Mouse (Mus musculus): ENCODE measurements around the gene Selenoo. TPM values are rescaled to one million over a fixed set of nuclear protein-coding genes. Genes with fewer than 3 reads are reported as not detected.
A peak's percentile ranks its signal among the peaks of the same experiment; 100 is the strongest.

Selenoo gene
- total RNA-seq, 2 experiments from 2014 or later: 21.1 to 21.3 TPM

- no peak overlapping the region for H3K27ac ChIP-seq
- no peak for TF ChIP-seq CTCF (IDR thresholded peaks at IDR 0.05)
- no peak overlapping the region for H3K4me3 ChIP-seq
- DNase-seq (ENCODE audit: extremely low spot score in 1 of 2, low spot score in 2 of 2): no peak
- intact Hi-C loops (cut with DNase I): loop anchor here (5.0 kb wide), 1 partner anchor 236 kb away; no protein-coding TSS in a partner anchor
Measured at GRCm38 (mm10) chr15:89063001-89063400, 25.9 kb upstream of the Selenoo start.

- DNase-seq (ENCODE audit: extremely low spot score in 1 of 2, low spot score in 2 of 2): peak in 1 of 2 experiments; percentile 62
- Histone ChIP-seq H3K4me3 (no peak overlapping the region), H3K27ac (no peak overlapping the region)
- TF ChIP-seq CTCF (IDR thresholded peaks at IDR 0.05): no peak
- intact Hi-C loops (cut with DNase I): loop anchor here (5.0 kb wide), 1 partner anchor 236 kb away; no protein-coding TSS in a partner anchor
Measured at GRCm38 (mm10) chr15:89063536-89063935, 25.3 kb upstream of the Selenoo start.

- DNase-seq (ENCODE audit: extremely low spot score in 1 of 2, low spot score in 2 of 2): no peak
- intact Hi-C loops (cut with DNase I): loop anchor here (5.0 kb wide), 1 partner anchor 238 kb away; no protein-coding TSS in a partner anchor
- TF ChIP-seq CTCF (IDR thresholded peaks at IDR 0.05): no peak
- Histone ChIP-seq H3K27ac (no peak overlapping the region), H3K4me3 (no peak overlapping the region)
Measured at GRCm38 (mm10) chr15:89064891-89065290, 24.0 kb upstream of the Selenoo start.

DNA sequence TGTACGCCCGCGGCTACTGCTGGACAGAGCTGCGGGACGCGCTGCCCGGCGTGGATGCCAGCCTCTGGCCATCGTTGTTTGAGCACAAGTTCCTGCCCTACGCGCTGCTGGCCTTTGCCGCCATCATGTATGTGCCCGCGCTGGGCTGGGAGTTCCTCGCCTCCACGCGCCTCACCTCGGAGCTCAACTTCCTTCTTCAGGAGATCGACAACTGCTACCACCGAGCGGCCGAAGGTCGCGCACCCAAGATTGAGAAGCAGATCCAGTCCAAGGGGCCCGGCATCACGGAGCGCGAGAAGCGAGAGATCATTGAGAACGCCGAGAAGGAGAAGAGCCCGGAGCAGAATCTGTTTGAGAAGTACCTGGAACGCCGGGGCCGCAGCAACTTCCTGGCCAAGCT, 21.3 kb upstream of the Selenoo start:
- TF ChIP-seq CTCF (IDR thresholded peaks at IDR 0.05): no peak
- intact Hi-C loops (cut with DNase I): no loop called here
- H3K4me3 ChIP-seq: no peak overlapping the region
- no peak overlapping the region for H3K27ac ChIP-seq
- DNase-seq (ENCODE audit: extremely low spot score in 1 of 2, low spot score in 2 of 2): no peak

- no peak for TF ChIP-seq CTCF (IDR thresholded peaks at IDR 0.05)
- intact Hi-C loops (cut with DNase I): no loop called here
- DNase-seq (ENCODE audit: extremely low spot score in 1 of 2, low spot score in 2 of 2): no peak
- Histone ChIP-seq H3K27ac (no peak overlapping the region), H3K4me3 (no peak overlapping the region)
Measured at GRCm38 (mm10) chr15:89068226-89068625, 20.7 kb upstream of the Selenoo start.

DNA sequence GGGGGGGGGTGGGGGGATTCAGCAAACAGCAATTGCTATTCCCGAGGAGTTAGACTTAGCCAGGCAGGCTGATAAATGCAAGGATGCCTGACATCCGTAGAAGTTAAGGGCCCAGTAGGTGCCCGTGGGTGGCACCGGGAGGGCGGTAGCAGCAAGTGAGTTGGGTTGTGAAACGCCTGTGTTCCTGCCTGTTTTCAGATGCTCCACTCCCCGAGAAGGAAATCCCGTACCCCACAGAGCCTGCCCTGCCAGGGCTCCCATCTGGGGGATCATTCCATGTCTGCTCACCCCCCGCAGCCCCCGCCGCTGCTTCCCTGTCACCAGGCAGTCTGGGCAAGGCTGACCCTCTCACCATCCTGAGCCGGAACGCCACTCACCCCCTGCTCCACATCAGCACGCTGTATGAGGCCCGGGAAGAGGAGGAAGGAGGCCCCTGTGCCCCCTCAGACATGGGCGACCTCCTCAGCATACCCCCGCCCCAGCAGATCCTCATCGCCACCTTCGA, 19.5 kb upstream of the Selenoo start:
- TF ChIP-seq CTCF (IDR thresholded peaks at IDR 0.05): no peak
- Histone ChIP-seq H3K27ac (no peak overlapping the region), H3K4me3 (no peak overlapping the region)
- no peak for DNase-seq (ENCODE audit: extremely low spot score in 1 of 2, low spot score in 2 of 2)
- intact Hi-C loops (cut with DNase I): no loop called here

DNA sequence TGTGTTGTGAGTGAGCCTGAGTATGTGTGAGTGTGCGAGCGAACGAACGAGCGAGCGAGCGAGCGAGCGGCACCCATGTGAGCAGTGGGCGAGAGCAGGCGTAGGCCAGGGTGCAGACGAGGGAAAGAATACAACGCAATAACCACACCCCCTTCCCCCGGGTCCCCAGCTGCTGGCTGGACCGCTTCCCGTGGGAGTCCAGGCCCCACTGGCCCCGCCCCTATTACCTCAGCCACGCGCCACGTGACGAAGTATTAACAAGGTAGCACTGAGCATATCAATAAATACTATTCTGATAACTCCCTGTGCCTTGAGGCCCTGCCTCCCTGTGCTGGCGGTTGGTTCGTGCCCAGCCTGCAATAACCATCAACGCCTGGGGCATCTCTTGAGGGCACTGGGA, 18.3 kb upstream of the Selenoo start:
- intact Hi-C loops (cut with DNase I): loop anchor here (10.0 kb wide), 1 partner anchor 136 kb away; no protein-coding TSS in a partner anchor
- no peak for TF ChIP-seq CTCF (IDR thresholded peaks at IDR 0.05)
- H3K27ac ChIP-seq: no peak overlapping the region
- no peak for DNase-seq (ENCODE audit: extremely low spot score in 1 of 2, low spot score in 2 of 2)
- no peak overlapping the region for H3K4me3 ChIP-seq

- Histone ChIP-seq H3K27ac (no peak overlapping the region; the same call in 1 of the 2 replicates), H3K4me3 (no peak overlapping the region)
- no peak for TF ChIP-seq CTCF (IDR thresholded peaks at IDR 0.05)
- intact Hi-C loops (cut with DNase I): loop anchor here (10.0 kb wide), 1 partner anchor 139 kb away; no protein-coding TSS in a partner anchor
- DNase-seq (ENCODE audit: extremely low spot score in 1 of 2, low spot score in 2 of 2): no peak
Measured at GRCm38 (mm10) chr15:89073993-89074603, 14.8 kb upstream of the Selenoo start.

DNA sequence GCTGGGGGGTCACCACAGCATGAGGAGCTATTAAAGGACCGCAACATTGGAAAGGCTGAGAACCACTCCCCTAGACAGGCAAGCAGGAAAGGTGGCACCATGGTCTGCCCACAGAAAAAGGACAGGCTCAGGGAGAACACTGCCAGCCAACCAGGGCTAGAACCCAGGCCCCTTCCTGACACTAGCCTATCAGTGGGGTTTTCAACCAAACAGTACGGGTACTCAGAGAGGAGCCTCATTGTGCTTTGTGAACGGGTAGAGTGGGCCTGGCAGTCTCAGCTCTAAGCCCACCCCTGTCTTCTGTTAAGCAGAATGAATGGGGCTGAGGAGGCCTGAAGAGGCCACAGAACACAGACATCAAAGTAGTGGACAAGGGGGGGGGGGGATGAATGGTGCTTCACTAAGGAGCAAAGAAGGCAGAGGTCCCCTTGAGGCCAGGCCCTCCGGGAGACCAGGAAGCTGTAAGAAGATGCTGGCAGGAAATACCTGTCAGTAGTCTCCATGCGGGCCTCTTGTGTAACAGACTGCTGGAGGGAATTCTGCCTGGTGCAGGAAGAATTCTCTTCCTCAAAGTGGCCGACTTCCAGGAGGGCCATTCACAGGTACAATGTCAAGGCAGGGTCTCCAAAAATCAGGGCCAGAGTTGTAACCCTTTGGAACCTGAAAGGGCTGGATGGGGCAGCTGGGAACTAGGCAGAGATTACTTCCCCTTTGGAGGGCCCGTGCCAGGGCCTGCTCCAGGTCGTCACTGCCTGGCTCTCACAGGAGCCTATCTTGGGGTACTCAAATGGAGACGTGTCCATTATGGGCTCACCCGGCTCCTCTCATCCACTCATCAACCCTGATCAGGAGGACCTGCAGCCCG, 14.0 kb upstream of the Selenoo start, which contains the start of gene Trabd:
Gene Trabd, plus strand, starts transcription at position 512 of the 865 bp plus-strand sequence.
- Histone ChIP-seq H3K27ac (peak within 1 kb of the TSS; percentile 94), H3K4me3 (peak within 1 kb of the TSS; percentile 83)
- intact Hi-C loops (cut with DNase I): loop anchor here (5.0 to 10.0 kb wide), 2 partner anchors 140 to 248 kb away; no protein-coding TSS in a partner anchor
- no peak for DNase-seq (ENCODE audit: extremely low spot score in 1 of 2, low spot score in 2 of 2)
- TF ChIP-seq CTCF (IDR thresholded peaks at IDR 0.05): no peak

- peak overlapping the region; percentile 83 for H3K4me3 ChIP-seq
- intact Hi-C loops (cut with DNase I): loop anchor here (5.0 to 10.0 kb wide), 2 partner anchors 141 to 248 kb away; no protein-coding TSS in a partner anchor
- peak; percentile 79 to 88 for DNase-seq (ENCODE audit: extremely low spot score in 1 of 2, low spot score in 2 of 2)
- no peak; the same call in 1 of the 2 replicates for TF ChIP-seq CTCF (IDR thresholded peaks at IDR 0.05)
- peak overlapping the region; percentile 94 for H3K27ac ChIP-seq
Measured at GRCm38 (mm10) chr15:89075478-89076147, 13.3 kb upstream of the Selenoo start.

- peak in 1 of 2 experiments; percentile 47 for DNase-seq (ENCODE audit: extremely low spot score in 1 of 2, low spot score in 2 of 2)
- TF ChIP-seq CTCF (IDR thresholded peaks at IDR 0.05): no peak
- intact Hi-C loops (cut with DNase I): loop anchor here (5.0 to 10.0 kb wide), 2 partner anchors 141 to 249 kb away; no protein-coding TSS in a partner anchor
- Histone ChIP-seq H3K4me3 (peak overlapping the region; percentile 83), H3K27ac (peak overlapping the region; percentile 84)
Measured at GRCm38 (mm10) chr15:89076156-89076731, 12.6 kb upstream of the Selenoo start.

Data from left cerebral cortex, adult 2 months (tissue).